Mouse (Mus musculus): Measurements from ENCODE around the gene Cdh4.

DNA sequence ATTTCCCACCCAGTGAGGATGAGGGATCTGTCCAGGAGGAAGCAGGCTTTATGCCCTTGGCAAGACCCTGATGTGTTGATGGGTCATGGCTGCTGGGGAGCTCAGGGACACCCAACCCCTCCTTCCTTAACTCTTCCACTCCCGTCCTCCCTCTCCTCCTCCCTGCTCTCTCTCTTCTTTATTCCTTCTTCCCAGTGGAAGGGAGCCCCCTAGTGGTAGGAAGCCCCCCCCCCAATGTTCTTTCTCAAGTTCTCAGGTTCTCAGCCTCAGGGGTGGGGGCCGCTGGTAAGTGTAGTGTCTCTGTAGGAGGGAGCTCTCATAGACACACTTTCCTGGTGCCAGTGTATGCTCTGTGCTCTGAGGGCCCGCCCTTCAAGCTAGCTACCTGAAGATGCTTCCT lies 421.0 kb downstream of the Cdh4 start:
- TF ChIP-seq CTCF (IDR thresholded peaks at IDR 0.05; ENCODE audit: low read depth) (peak; percentile 48), EP300 (IDR thresholded peaks at IDR 0.05; ENCODE audit: low read depth) (no peak)
